Mouse (Mus musculus): ENCODE data around the gene Mmp25.
"Not testable (repeated sequence)": the region's sequence is repeated elsewhere in the genome, so short reads cannot be mapped to it uniquely, and the experiment has no call there.

The Mmp25 gene

DNA sequence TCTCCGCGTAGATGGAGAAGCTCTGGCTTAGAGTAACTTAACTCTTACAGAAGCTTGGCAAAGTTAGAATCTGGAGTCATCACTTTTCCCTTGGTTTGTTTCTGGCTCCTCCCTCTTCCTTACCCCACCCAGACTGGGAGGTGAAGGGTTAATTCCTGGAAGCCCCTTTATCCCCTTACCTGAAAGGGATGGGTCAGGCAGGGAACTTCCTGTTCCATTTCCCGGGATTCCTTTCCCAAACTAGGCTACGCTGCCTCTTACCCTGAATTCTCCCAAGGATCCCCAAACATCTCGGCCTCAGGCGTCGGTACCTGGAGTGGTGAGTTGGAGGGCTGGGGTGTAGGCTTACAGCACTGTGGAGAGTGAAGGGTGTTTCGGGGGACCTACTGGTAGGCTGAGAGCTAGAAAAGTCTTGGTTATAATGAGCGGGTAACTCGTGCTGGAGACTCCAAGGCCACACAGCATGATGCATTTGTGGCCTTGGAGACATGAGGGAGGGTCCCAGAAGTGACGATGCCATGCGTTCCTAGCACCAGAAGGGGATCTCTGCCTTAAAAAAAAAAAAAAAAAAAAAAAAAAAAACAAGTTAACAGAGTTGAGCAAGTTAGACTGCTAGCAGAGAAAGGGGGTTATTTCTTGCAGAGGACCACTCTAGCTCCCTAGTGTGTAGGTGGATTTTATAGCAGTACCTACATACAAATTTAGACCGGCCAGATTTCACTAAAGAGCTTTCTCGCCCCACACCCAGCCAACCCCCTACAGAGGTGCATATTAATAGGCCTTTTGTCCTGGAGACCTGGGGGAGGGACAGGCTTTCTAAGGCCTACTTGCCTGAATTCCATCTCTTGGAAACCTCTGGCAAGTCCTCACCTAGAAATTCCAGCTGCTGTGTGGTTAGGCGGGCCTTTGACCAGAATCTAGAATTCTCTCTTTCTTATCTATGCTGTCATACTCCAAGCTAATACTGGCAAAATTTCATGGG lies 44.1 kb downstream of the Mmp25 start, which contains the start of gene Zscan10:
Gene Zscan10, plus strand, starts transcription at position 216 of the 982 bp plus-strand sequence.
- no peak for DNase-seq (ENCODE audit: low spot score)

GRCm38 (mm10) chr17:23599605-23600063 lies 45.4 kb downstream of the Mmp25 start:
- DNase-seq (ENCODE audit: low spot score): no peak

- peak; percentile 89 for DNase-seq (ENCODE audit: low spot score)
Measured at GRCm38 (mm10) chr17:23598582-23599552, 46.2 kb downstream of the Mmp25 start, which contains the start of gene Zfp13. Gene Zfp13, minus strand, starts transcription at chr17:23599487.

DNA sequence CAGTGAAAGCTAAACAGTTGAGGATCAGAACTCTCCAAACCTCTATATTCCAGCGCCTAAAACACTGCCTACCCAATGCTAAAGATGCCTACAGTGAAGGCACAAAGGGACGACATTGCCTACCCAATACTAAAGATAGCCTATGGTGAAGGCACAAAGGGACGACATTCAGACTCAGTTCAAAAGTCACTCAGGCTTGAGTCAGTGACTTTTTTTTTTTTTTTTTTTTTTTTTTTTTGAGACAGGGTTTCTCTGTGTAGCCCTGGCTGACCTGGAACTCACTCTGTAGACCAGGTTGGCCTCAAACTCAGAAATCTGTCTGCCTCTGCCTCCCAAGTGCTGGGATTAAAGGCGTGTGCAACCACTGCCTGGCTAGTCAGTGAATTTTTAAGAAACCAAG lies 49.9 kb downstream of the Mmp25 start:
- DNase-seq (ENCODE audit: low spot score): not testable (repeated sequence)

DNA sequence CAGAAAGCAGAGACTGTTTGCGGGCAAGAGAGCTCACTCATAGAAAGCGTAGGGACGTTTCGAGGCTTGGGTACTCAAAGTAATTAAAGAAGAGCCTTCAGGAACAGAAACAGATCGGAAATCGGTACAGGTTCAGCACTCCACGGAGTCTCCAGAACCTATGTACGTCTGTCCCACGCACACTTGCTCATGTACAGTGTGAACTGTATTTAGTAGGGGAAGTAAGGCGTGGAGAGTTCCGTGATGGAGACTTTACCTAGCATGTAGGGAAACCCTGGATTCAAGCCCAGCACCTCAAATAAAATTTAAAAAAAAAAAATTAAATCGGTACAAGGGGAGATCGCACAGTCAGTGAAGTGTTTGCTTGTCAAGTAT lies 52.2 kb downstream of the Mmp25 start:
- DNase-seq (ENCODE audit: low spot score): no peak

DNA sequence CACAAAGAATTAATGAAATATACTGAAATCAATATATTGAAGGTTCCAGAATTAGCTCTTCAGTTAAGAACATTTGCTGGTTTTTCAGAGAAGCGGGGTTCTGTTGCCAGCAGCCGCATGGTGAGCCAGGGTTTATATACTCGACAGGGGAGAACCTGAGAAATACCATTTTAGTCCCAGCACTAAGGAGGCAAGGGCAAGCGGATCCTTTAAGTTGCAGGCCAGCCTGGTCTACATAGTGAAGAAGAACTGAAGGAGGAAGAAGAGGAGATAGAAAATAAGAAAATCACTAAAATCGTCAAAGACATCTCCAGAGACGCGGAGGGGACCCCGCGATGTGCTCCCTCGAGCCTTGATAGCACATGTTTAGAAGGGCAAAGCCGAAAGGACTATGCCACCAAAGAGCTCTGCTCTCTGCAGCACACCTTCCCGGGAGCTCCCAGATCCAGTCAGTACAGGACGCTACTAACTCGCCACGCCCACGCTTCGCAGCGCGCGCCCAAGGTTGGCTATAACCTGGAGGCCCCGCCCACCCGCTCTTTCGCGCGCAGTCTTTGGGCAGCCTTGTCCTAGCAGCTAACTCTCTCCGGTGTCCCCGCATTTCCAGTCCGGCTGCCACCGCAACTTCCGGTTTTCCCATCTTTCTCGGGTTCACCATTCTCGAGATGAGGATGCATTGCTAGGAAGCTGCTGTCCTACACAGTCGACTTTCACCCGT lies 52.7 kb downstream of the Mmp25 start:
- peak; percentile 96 for DNase-seq (ENCODE audit: low spot score)

DNA sequence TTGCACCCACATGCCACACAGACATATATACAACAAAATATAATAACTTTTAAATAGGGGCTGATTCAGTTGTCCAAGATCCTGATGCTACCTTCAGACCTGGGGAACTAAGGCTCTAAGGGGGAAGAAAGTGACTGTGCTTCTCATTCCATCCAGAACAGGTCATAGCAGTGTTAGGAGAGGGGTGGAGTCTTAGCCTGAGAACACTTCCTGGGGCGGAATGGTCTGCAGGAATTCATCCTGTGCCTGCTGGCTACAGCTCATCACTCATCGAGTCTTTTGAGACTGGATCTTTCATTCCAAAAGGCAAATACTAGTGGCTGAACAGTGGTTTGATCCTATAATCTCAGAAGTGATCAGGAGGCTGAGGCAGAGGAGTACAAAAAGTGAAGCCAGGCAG lies 57.8 kb downstream of the Mmp25 start:
- DNase-seq (ENCODE audit: low spot score): no peak

- peak; percentile 78 for DNase-seq (ENCODE audit: low spot score)
Measured at GRCm38 (mm10) chr17:23585721-23586491, 59.2 kb downstream of the Mmp25 start.

- no peak for DNase-seq (ENCODE audit: low spot score)
Measured at GRCm38 (mm10) chr17:23584786-23585185, 60.3 kb downstream of the Mmp25 start.
